Mouse (Mus musculus) MEL (cell line): Measurements from ENCODE around the gene Ndufs8.

Experiments used
- CHD2 ChIP-seq: IDR thresholded peaks from 2 replicates; pipeline ENCODE4 v1.6.1; 2011; ENCODE audit warnings: low read length, improper control_type of control experiment
- CTCF ChIP-seq, 3 experiments: IDR thresholded peaks in 2 of 3; conservative IDR thresholded peaks in 1 of 3; 2 replicates each; pipeline ENCODE4 v1.5.1; 2011 to 2012; ENCODE audit warnings: low read length in 3 of 3, low read depth in 2 of 3, mild to moderate bottlenecking in 2 of 3, improper control_type of control experiment in 1 of 3, inconsistent platforms in 1 of 3, mixed read lengths in 1 of 3, moderate library complexity in 1 of 3; ENCODE audit not compliant: control insufficient read depth in 1 of 3, insufficient read depth in 1 of 3, poor library complexity in 1 of 3, severe bottlenecking in 1 of 3
- MAZ ChIP-seq: IDR thresholded peaks from 2 replicates; pipeline ENCODE4 v1.6.1; 2012; ENCODE audit warnings: low read depth, mild to moderate bottlenecking, inconsistent platforms, low read length, improper control_type of control experiment
- SMC3 ChIP-seq: IDR thresholded peaks from 2 replicates; pipeline ENCODE4 v1.6.1; 2011; ENCODE audit warnings: low read depth, low read length, improper control_type of control experiment
- UBTF ChIP-seq: IDR thresholded peaks from 2 replicates; pipeline ENCODE4 v1.6.1; 2012; ENCODE audit warnings: low read depth, mild to moderate bottlenecking, inconsistent platforms, low read length, improper control_type of control experiment, moderate library complexity, borderline replicate concordance; ENCODE audit not compliant: insufficient read depth

DNA sequence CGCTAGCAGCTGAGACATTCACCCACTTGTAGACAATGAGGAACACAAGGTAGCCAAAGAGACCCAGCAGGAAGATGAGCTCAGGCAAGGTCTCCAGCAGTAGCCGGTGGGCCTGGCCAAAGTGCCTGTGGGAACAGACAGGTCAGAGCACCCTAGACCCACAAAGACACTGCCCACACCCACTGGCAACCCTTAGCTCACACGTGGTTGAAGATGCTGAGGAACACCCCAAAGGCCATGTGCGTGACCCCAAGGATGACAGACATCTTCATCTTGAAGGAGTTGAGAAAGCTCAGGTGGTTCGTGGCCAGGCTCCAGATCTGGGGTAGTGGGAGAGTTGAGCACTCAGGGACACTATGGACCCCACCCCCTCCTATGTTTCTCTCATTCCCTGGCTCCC is 15.0 kb downstream of the Ndufs8 start:
- TF ChIP-seq CTCF (IDR thresholded peaks at IDR 0.05 in 2 of 3, conservative IDR thresholded peaks at IDR 0.05 in 1 of 3; ENCODE audit: control insufficient read depth in 1 of 3, insufficient read depth in 1 of 3, low read depth in 2 of 3, low read length in 3 of 3, poor library complexity in 1 of 3, severe bottlenecking in 1 of 3), result no peak
- TF ChIP-seq UBTF, result no peak
- no peak for TF ChIP-seq MAZ
- no peak for TF ChIP-seq CHD2
- no peak for TF ChIP-seq SMC3
